Mouse (Mus musculus): Measurements from ENCODE around the gene Grb2.

DNA sequence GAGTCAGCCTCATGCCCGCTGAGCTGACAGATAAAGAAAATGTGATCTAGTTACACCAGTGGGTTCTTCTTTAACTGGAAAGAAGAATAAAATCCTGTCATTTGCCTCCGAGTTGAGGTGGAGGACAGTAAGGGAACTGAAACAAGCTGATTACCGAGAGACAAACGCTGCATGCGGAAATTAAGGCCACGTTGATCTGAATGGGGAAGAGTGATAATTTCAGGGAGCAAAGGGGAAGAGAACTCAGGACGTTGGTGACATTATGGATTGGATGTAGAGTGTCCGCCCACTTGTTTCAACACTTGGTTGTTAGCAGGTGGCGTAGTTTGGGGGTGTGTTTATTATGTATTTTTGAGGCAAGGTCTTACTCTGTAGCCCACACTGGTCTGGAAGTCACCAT is 34.5 kb upstream of the Grb2 start:
- no peak for TF ChIP-seq CTCF (IDR thresholded peaks at IDR 0.05; ENCODE audit: low read depth)
- TF ChIP-seq EP300 (IDR thresholded peaks at IDR 0.05; ENCODE audit: low read depth): no peak

Measured in liver, embryonic 14.5 days (tissue).